Mouse (Mus musculus): ENCODE data around the gene Slc25a21.

- TF ChIP-seq ZC3H11A (IDR thresholded peaks at IDR 0.05; ENCODE audit: borderline replicate concordance, low read depth, low read length) (no peak), HCFC1 (IDR thresholded peaks at IDR 0.05; ENCODE audit: borderline replicate concordance, insufficient read depth, low read length) (no peak)
Measured at GRCm38 (mm10) chr12:57084519-57084918, 112.8 kb downstream of the Slc25a21 start.
